Mouse (Mus musculus): ENCODE data around the gene Fam169b. TPM values are rescaled to one million over a fixed set of nuclear protein-coding genes. Genes with fewer than 3 reads are reported as not detected.

Gene Fam169b
- polyA plus RNA-seq, 1 experiment from 2014 or later: 2.0 TPM

- Histone ChIP-seq H3K9me3 (replicated peaks; ENCODE audit: control insufficient read depth, low read length) (no peaks in the 10 kb centered on the region), H3K36me3 (replicated peaks; ENCODE audit: control insufficient read depth, insufficient read depth, low read depth, low read length) (no peaks in the 10 kb centered on the region), H3K4me2 (ENCODE audit: low read depth, low read length) (no peak overlapping the region), H3K4me3 (ENCODE audit: low read depth, low read length) (no peak overlapping the region), H3K27me3 (ENCODE audit: control insufficient read depth, insufficient read depth, low read length) (no peaks in the 10 kb centered on the region), H3K9ac (replicated peaks; ENCODE audit: low read length) (no peak overlapping the region), H3K4me1 (ENCODE audit: control insufficient read depth, insufficient read depth, low read length) (no peaks in the 10 kb centered on the region), H3K27ac (replicated peaks; ENCODE audit: low read depth, low read length) (no peak overlapping the region)
- no peak for ATAC-seq (replicated peaks; ENCODE audit: insufficient number of reproducible peaks, low FRiP score, low TSS enrichment, low read depth)
- WGBS: 53% methylated on average over 1 of the region's 1 CpGs
- no peak for DNase-seq (ENCODE audit: low spot score)
Measured at GRCm38 (mm10) chr7:68314286-68314685, 40.6 kb downstream of the Fam169b start.

GRCm38 (mm10) chr7:68315068-68315467 lies 41.4 kb downstream of the Fam169b start:
- no peak overlapping the region for H3K27ac ChIP-seq (replicated peaks; ENCODE audit: low read depth, low read length)
- WGBS: 66% methylated on average over 4 of the region's 4 CpGs

GRCm38 (mm10) chr7:68318006-68318788 lies 44.6 kb downstream of the Fam169b start:
- ATAC-seq (replicated peaks; ENCODE audit: insufficient number of reproducible peaks, low FRiP score, low TSS enrichment, low read depth) (no peak), DNase-seq (ENCODE audit: low spot score) (no peak)
- Histone ChIP-seq H3K27ac (replicated peaks; ENCODE audit: low read depth, low read length) (no peak overlapping the region), H3K36me3 (replicated peaks; ENCODE audit: control insufficient read depth, insufficient read depth, low read depth, low read length) (no peaks in the 10 kb centered on the region), H3K27me3 (ENCODE audit: control insufficient read depth, insufficient read depth, low read length) (no peaks in the 10 kb centered on the region), H3K4me2 (ENCODE audit: low read depth, low read length) (no peak overlapping the region), H3K4me1 (ENCODE audit: control insufficient read depth, insufficient read depth, low read length) (no peaks in the 10 kb centered on the region), H3K4me3 (ENCODE audit: low read depth, low read length) (no peak overlapping the region), H3K9me3 (replicated peaks; ENCODE audit: control insufficient read depth, low read length) (no peaks in the 10 kb centered on the region), H3K9ac (replicated peaks; ENCODE audit: low read length) (no peak overlapping the region)
- 90% methylated on average over 16 of the region's 16 CpGs for WGBS

More at GRCm38 (mm10) chr7:68315068-68315467, 41.4 kb downstream of the Fam169b start:
- Histone ChIP-seq H3K9me3 (replicated peaks; ENCODE audit: control insufficient read depth, low read length) (no peaks in the 10 kb centered on the region), H3K36me3 (replicated peaks; ENCODE audit: control insufficient read depth, insufficient read depth, low read depth, low read length) (no peaks in the 10 kb centered on the region), H3K4me1 (ENCODE audit: control insufficient read depth, insufficient read depth, low read length) (no peaks in the 10 kb centered on the region), H3K4me3 (ENCODE audit: low read depth, low read length) (no peak overlapping the region), H3K4me2 (ENCODE audit: low read depth, low read length) (no peak overlapping the region), H3K27me3 (ENCODE audit: control insufficient read depth, insufficient read depth, low read length) (no peaks in the 10 kb centered on the region), H3K9ac (replicated peaks; ENCODE audit: low read length) (no peak overlapping the region)
- ATAC-seq (replicated peaks; ENCODE audit: insufficient number of reproducible peaks, low FRiP score, low TSS enrichment, low read depth): no peak; the same call in 1 of the 2 replicates
- DNase-seq (ENCODE audit: low spot score): no peak

- 60% methylated on average over 6 of the region's 6 CpGs for WGBS
- Histone ChIP-seq H3K4me3 (ENCODE audit: low read depth, low read length) (no peak overlapping the region), H3K36me3 (replicated peaks; ENCODE audit: control insufficient read depth, insufficient read depth, low read depth, low read length) (no peaks in the 10 kb centered on the region), H3K4me2 (ENCODE audit: low read depth, low read length) (no peak overlapping the region), H3K27me3 (ENCODE audit: control insufficient read depth, insufficient read depth, low read length) (no peaks in the 10 kb centered on the region), H3K9ac (replicated peaks; ENCODE audit: low read length) (no peak overlapping the region), H3K9me3 (replicated peaks; ENCODE audit: control insufficient read depth, low read length) (no peaks in the 10 kb centered on the region), H3K27ac (replicated peaks; ENCODE audit: low read depth, low read length) (no peak overlapping the region), H3K4me1 (ENCODE audit: control insufficient read depth, insufficient read depth, low read length) (no peaks in the 10 kb centered on the region)
- DNase-seq (ENCODE audit: low spot score) (no peak), ATAC-seq (replicated peaks; ENCODE audit: insufficient number of reproducible peaks, low FRiP score, low TSS enrichment, low read depth) (no peak)
Measured at GRCm38 (mm10) chr7:68318979-68319378, 45.3 kb downstream of the Fam169b start.

- Histone ChIP-seq H3K4me1 (ENCODE audit: control insufficient read depth, insufficient read depth, low read length) (no peaks in the 10 kb centered on the region), H3K27ac (replicated peaks; ENCODE audit: low read depth, low read length) (no peak overlapping the region), H3K27me3 (ENCODE audit: control insufficient read depth, insufficient read depth, low read length) (no peaks in the 10 kb centered on the region), H3K4me2 (ENCODE audit: low read depth, low read length) (no peak overlapping the region), H3K9me3 (replicated peaks; ENCODE audit: control insufficient read depth, low read length) (no peaks in the 10 kb centered on the region), H3K4me3 (ENCODE audit: low read depth, low read length) (no peak overlapping the region), H3K9ac (replicated peaks; ENCODE audit: low read length) (no peak overlapping the region), H3K36me3 (replicated peaks; ENCODE audit: control insufficient read depth, insufficient read depth, low read depth, low read length) (no peaks in the 10 kb centered on the region)
- WGBS: 65% methylated on average over 14 of the region's 14 CpGs
- no peak for ATAC-seq (replicated peaks; ENCODE audit: insufficient number of reproducible peaks, low FRiP score, low TSS enrichment, low read depth)
- no peak for DNase-seq (ENCODE audit: low spot score)
Measured at GRCm38 (mm10) chr7:68320078-68320810, 46.6 kb downstream of the Fam169b start.

GRCm38 (mm10) chr7:68323051-68323450 lies 49.4 kb downstream of the Fam169b start:
- Histone ChIP-seq H3K36me3 (replicated peaks; ENCODE audit: control insufficient read depth, insufficient read depth, low read depth, low read length) (no peaks in the 10 kb centered on the region), H3K27me3 (ENCODE audit: control insufficient read depth, insufficient read depth, low read length) (no peaks in the 10 kb centered on the region), H3K9me3 (replicated peaks; ENCODE audit: control insufficient read depth, low read length) (no peaks in the 10 kb centered on the region), H3K27ac (replicated peaks; ENCODE audit: low read depth, low read length) (no peak overlapping the region), H3K9ac (replicated peaks; ENCODE audit: low read length) (no peak overlapping the region), H3K4me1 (ENCODE audit: control insufficient read depth, insufficient read depth, low read length) (no peaks in the 10 kb centered on the region), H3K4me3 (ENCODE audit: low read depth, low read length) (no peak overlapping the region), H3K4me2 (ENCODE audit: low read depth, low read length) (no peak overlapping the region)
- DNase-seq (ENCODE audit: low spot score): no peak
- WGBS: 79% methylated on average over 6 of the region's 6 CpGs
- no peak for ATAC-seq (replicated peaks; ENCODE audit: insufficient number of reproducible peaks, low FRiP score, low TSS enrichment, low read depth)

GRCm38 (mm10) chr7:68326190-68326722 lies 52.6 kb downstream of the Fam169b start:
- WGBS: 51% methylated on average over 7 of the region's 7 CpGs
- H3K4me1 ChIP-seq (ENCODE audit: control insufficient read depth, insufficient read depth, low read length): no peaks in the 10 kb centered on the region
- DNase-seq (ENCODE audit: low spot score): peak; percentile 70
- H3K9me3 ChIP-seq (replicated peaks; ENCODE audit: control insufficient read depth, low read length): no peaks in the 10 kb centered on the region
- ATAC-seq (replicated peaks; ENCODE audit: insufficient number of reproducible peaks, low FRiP score, low TSS enrichment, low read depth): no peak
- H3K27ac ChIP-seq (replicated peaks; ENCODE audit: low read depth, low read length): no peak overlapping the region
- no peak overlapping the region for H3K4me3 ChIP-seq (ENCODE audit: low read depth, low read length)
- no peaks in the 10 kb centered on the region for H3K27me3 ChIP-seq (ENCODE audit: control insufficient read depth, insufficient read depth, low read length)
- H3K9ac ChIP-seq (replicated peaks; ENCODE audit: low read length): no peak overlapping the region
- no peaks in the 10 kb centered on the region for H3K36me3 ChIP-seq (replicated peaks; ENCODE audit: control insufficient read depth, insufficient read depth, low read depth, low read length)
- H3K4me2 ChIP-seq (ENCODE audit: low read depth, low read length): no peak overlapping the region

GRCm38 (mm10) chr7:68329000-68329399 lies 55.4 kb downstream of the Fam169b start:
- Histone ChIP-seq H3K27me3 (ENCODE audit: control insufficient read depth, insufficient read depth, low read length) (no peaks in the 10 kb centered on the region), H3K36me3 (replicated peaks; ENCODE audit: control insufficient read depth, insufficient read depth, low read depth, low read length) (no peaks in the 10 kb centered on the region), H3K27ac (replicated peaks; ENCODE audit: low read depth, low read length) (no peak overlapping the region), H3K4me1 (ENCODE audit: control insufficient read depth, insufficient read depth, low read length) (no peaks in the 10 kb centered on the region), H3K9me3 (replicated peaks; ENCODE audit: control insufficient read depth, low read length) (no peaks in the 10 kb centered on the region), H3K4me2 (ENCODE audit: low read depth, low read length) (no peak overlapping the region), H3K4me3 (ENCODE audit: low read depth, low read length) (no peak overlapping the region), H3K9ac (replicated peaks; ENCODE audit: low read length) (no peak overlapping the region)
- DNase-seq (ENCODE audit: low spot score): no peak
- whole genome bisulfite sequencing: 82% methylated on average over 9 of the region's 9 CpGs
- no peak for ATAC-seq (replicated peaks; ENCODE audit: insufficient number of reproducible peaks, low FRiP score, low TSS enrichment, low read depth)

Measured in embryonic facial prominence, embryonic 11.5 days (tissue).